Mouse (Mus musculus): Measurements from ENCODE around the gene Ggnbp2. TPM values are rescaled to one million over a fixed set of nuclear protein-coding genes. Genes with fewer than 3 reads are reported as not detected.
A peak's percentile ranks its signal among the peaks of the same experiment; 100 is the strongest.

Gene Ggnbp2
- polyA plus RNA-seq, 1 experiment = 25.4 TPM

DNA sequence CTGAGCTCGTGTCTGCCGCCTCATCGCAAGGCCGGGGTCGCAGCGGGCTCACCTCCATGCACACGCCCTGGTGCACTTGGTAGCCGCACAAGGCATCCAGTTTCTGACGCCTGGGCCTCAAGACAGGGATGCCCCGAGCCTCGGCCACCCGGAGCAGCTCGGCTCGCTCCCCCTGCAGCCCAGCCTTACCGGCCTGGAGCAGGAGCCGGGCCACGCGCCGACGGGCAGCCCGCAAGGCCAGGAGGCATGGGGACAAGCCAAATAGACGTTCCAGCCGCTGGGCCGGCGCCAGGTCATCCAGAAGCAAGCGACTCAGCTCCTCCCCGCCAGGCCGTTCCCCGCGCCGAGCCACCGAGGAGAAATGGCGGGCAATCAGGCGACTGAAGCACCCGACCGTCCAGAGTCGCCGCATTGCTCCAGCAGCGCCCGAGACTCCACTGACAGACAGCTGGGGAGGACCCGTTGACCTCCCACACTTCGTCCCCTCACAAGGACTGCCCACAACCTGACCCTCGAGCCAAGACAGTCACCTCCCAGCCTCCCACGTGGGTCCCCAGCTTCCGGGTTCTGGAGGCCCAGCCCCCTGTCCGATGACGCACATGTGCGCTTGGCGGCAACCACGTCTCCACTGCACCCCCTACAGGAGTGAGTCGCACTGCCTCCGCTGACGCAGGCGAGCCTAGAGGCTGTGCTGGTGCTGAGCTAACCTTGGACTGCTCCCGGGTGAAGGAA lies 51.5 kb downstream of the Ggnbp2 start, which contains the start of gene Mrm1:
Mrm1 (minus strand) TSS at position 555 of the 732 bp plus-strand sequence.
- under 1% methylated on average over 55 of the region's 55 CpGs for WGBS
- Histone ChIP-seq H3K4me3 (ENCODE audit: extremely low read depth, insufficient read depth, insufficient read length) (peak within 1 kb of the TSS; percentile 83), H3K4me1 (ENCODE audit: control insufficient read depth, insufficient read depth, insufficient read length) (peaks cover 3% of the 10 kb centered on the region; the same call in 1 of the 2 replicates), H3K36me3 (ENCODE audit: control insufficient read depth, insufficient read depth, low read length) (peaks cover 6% of the 10 kb centered on the region), H3K27ac (ENCODE audit: insufficient read depth, low read length) (peak within 1 kb of the TSS; percentile 83), H3K27me3 (ENCODE audit: control insufficient read depth, insufficient read depth, low read length) (no peaks in the 10 kb centered on the region)
- TF ChIP-seq POLR2A (IDR thresholded peaks at IDR 0.05; ENCODE audit: low read depth, low read length) (peak; percentile 78), CTCF (IDR thresholded peaks at IDR 0.05; ENCODE audit: extremely low read depth, insufficient read depth, insufficient read length, insufficient replicate concordance) (peak; percentile 84)
- peak; percentile 91 to 96 for DNase-seq (ENCODE audit: low read depth in 1 of 2, low spot score in 2 of 2)

DNA sequence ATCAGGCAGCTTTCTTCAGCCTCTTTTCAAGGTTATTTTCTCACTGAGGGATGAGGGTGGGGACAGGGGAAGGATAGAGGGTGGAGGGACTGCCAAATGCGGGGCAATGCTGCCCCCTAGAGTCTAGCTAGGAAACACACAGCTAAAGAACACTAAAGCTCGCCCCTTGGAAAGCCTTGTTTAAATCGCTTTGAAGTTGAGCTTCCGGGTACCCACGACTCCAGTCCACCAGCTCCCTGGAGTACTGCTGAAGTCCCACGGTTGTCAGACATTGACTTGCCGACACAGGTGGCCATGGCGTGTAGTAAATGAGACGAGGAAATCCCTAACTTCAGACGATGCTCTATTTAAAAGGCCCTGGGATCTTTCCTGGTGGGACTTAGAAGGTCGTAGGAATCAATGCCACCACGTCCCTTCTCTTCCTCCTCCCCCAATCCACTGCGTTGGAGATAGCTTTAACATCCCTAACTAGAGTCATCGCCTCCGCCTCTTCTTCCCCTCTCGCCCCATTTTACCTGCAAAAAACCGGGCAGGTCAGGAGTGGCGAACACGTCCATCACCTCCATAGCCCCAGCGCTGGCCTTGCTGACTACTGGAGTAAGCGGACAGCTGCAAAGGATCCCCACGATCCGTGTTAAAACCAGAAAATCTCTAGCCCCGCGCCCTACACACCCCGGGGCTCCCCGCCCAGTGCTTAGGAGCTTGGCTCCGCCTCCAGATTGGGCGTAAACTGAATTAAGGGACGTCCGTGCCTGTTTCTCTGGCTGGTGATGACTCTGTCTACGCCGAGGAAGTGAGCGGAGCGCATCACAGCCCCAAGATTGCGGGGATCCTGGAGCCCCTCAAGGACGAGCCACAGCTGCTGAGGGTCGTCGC lies 52.3 kb downstream of the Ggnbp2 start:
- peak; percentile 77 to 78 for DNase-seq (ENCODE audit: low read depth in 1 of 2, low spot score in 2 of 2)
- Histone ChIP-seq H3K36me3 (ENCODE audit: control insufficient read depth, insufficient read depth, low read length) (peaks cover 6% of the 10 kb centered on the region), H3K27me3 (ENCODE audit: control insufficient read depth, insufficient read depth, low read length) (no peaks in the 10 kb centered on the region), H3K4me1 (ENCODE audit: control insufficient read depth, insufficient read depth, insufficient read length) (peaks cover 3% of the 10 kb centered on the region; the same call in 1 of the 2 replicates), H3K27ac (ENCODE audit: insufficient read depth, low read length) (peak overlapping the region; percentile 83), H3K4me3 (ENCODE audit: extremely low read depth, insufficient read depth, insufficient read length) (peak overlapping the region; percentile 83)
- WGBS = under 1% methylated on average over 39 of the region's 39 CpGs
- TF ChIP-seq POLR2A (IDR thresholded peaks at IDR 0.05; ENCODE audit: low read depth, low read length) = peak; percentile 68
- peak; percentile 64; the same call in 1 of the 2 replicates for TF ChIP-seq CTCF (IDR thresholded peaks at IDR 0.05; ENCODE audit: extremely low read depth, insufficient read depth, insufficient read length, insufficient replicate concordance)

DNA sequence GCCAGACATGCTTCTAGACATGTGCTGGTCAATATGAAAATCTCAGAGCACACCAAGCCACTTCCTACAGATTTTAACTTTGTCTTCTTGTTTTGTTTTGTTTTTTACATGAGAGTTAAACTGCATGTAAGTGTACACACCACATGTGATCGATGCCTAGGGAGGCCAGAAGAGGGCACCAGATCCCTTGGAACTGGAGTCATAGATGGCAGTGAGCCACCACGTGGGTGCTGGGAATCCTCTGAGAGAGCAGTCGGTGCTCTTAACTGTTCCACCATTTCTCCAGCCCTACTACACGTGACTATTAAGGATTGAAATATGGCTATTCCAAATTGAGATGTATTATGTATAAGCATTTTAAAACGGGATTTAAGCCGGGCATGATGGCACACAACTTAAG lies 53.3 kb downstream of the Ggnbp2 start:
- no peak for TF ChIP-seq CTCF (IDR thresholded peaks at IDR 0.05; ENCODE audit: extremely low read depth, insufficient read depth, insufficient read length, insufficient replicate concordance)
- TF ChIP-seq POLR2A (IDR thresholded peaks at IDR 0.05; ENCODE audit: low read depth, low read length) = no peak
- no peak overlapping the region for H3K27ac ChIP-seq (ENCODE audit: insufficient read depth, low read length)
- no peaks in the 10 kb centered on the region for H3K27me3 ChIP-seq (ENCODE audit: control insufficient read depth, insufficient read depth, low read length)
- H3K4me1 ChIP-seq (ENCODE audit: control insufficient read depth, insufficient read depth, insufficient read length) = peaks cover 3% of the 10 kb centered on the region; the same call in 1 of the 2 replicates
- no peak for DNase-seq (ENCODE audit: low read depth in 1 of 2, low spot score in 2 of 2)
- WGBS = 89% methylated on average over 6 of the region's 6 CpGs
- H3K36me3 ChIP-seq (ENCODE audit: control insufficient read depth, insufficient read depth, low read length) = peaks cover 4% of the 10 kb centered on the region
- no peak overlapping the region for H3K4me3 ChIP-seq (ENCODE audit: extremely low read depth, insufficient read depth, insufficient read length)

DNA sequence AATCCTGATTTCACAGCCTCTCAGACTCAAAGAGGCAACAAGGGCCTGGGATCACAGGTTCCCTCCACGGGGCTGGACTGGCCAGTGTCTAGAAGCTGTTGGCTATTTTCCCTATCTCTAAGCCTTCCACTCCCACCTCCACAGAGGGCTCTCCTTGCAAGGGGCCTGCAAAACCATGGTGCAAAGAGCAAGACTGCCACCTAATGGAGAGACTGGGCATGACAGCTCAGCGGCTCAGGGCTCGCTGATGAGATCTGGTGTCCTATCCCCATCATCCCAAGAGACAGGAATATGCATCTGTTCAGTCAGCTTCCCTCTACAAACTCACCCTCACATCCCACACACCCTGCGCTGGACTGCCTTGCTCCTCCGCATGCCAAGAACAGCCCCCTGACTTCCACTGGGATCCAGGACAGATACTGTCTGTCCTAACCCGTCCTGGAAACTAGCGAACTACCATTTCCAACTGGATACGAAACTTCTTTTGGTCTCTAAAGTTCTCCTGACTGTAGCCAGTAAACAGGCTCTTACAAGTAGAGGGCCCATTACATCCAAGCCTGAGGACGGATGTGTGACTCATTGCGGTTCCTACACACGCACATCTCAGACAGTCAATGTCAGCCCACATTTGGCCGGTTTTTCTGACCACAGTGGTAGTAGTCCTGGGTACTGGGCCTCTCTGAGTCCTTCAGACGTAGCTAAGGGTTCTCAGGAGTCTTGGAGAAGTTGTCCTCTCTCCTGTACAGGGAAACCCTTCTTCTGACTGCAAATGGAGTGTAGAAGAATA lies 56.7 kb downstream of the Ggnbp2 start:
- DNase-seq (ENCODE audit: low read depth in 1 of 2, low spot score in 2 of 2) = peak in 1 of 2 experiments; percentile 60
- 75% methylated on average over 13 of the region's 13 CpGs for WGBS

GRCm38 (mm10) chr11:84804373-84804772 lies 66.2 kb downstream of the Ggnbp2 start:
- H3K4me3 ChIP-seq (ENCODE audit: extremely low read depth, insufficient read depth, insufficient read length) = no peak overlapping the region
- H3K4me1 ChIP-seq (ENCODE audit: control insufficient read depth, insufficient read depth, insufficient read length) = no peaks in the 10 kb centered on the region
- WGBS = 91% methylated on average over 4 of the region's 4 CpGs
- H3K27ac ChIP-seq (ENCODE audit: insufficient read depth, low read length) = no peak overlapping the region
- DNase-seq (ENCODE audit: low read depth in 1 of 2, low spot score in 2 of 2) = no peak
- H3K36me3 ChIP-seq (ENCODE audit: control insufficient read depth, insufficient read depth, low read length) = no peaks in the 10 kb centered on the region
- TF ChIP-seq POLR2A (IDR thresholded peaks at IDR 0.05; ENCODE audit: low read depth, low read length) (no peak), CTCF (IDR thresholded peaks at IDR 0.05; ENCODE audit: extremely low read depth, insufficient read depth, insufficient read length, insufficient replicate concordance) (no peak)
- no peaks in the 10 kb centered on the region for H3K27me3 ChIP-seq (ENCODE audit: control insufficient read depth, insufficient read depth, low read length)

More for the DNA sequence above, 56.7 kb downstream of the Ggnbp2 start:
- Histone ChIP-seq H3K4me1 (ENCODE audit: control insufficient read depth, insufficient read depth, insufficient read length) (no peaks in the 10 kb centered on the region), H3K4me3 (ENCODE audit: extremely low read depth, insufficient read depth, insufficient read length) (no peak overlapping the region), H3K27ac (ENCODE audit: insufficient read depth, low read length) (no peak overlapping the region), H3K36me3 (ENCODE audit: control insufficient read depth, insufficient read depth, low read length) (peaks cover 2% of the 10 kb centered on the region; the same call in 1 of the 2 replicates), H3K27me3 (ENCODE audit: control insufficient read depth, insufficient read depth, low read length) (no peaks in the 10 kb centered on the region)
- TF ChIP-seq CTCF (IDR thresholded peaks at IDR 0.05; ENCODE audit: extremely low read depth, insufficient read depth, insufficient read length, insufficient replicate concordance) = peak; percentile 96
- no peak for TF ChIP-seq POLR2A (IDR thresholded peaks at IDR 0.05; ENCODE audit: low read depth, low read length)
